Mouse (Mus musculus): ENCODE data around the gene Dync1i1.

DNA sequence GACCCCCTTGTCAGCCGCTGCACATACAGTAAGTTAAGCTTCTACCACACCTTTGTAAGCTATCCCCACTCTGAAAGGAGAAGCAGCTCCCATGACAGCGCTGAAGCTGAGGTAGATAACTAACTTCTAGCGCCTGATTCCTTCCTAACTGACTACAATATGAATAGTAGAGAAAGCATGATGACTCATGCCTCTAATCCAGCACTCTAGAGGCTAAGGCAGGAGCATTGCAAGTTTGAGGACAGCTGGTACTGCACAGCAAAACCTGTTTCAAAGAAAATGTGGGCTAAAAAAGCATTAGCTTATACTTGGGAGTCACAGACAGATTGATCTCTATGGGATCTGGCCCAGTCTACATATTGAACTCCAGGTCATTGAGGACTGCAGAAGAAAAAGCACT is 236.5 kb downstream of the Dync1i1 start:
- TF ChIP-seq EP300 (IDR thresholded peaks at IDR 0.05; ENCODE audit: insufficient read depth, low read depth, low read length) (no peak), POLR2A (IDR thresholded peaks at IDR 0.05; ENCODE audit: insufficient read depth, low read depth, low read length) (no peak)
